Mouse (Mus musculus) cerebellum, adult 2 months (tissue): ENCODE results near the gene Olfr1225. TPM values are rescaled to one million over a fixed set of nuclear protein-coding genes. Genes with fewer than 3 reads are reported as not detected.
"Not testable (repeated sequence)": the region's sequence is repeated elsewhere in the genome, so short reads cannot be mapped to it uniquely, and the experiment has no call there.

Experiments used
- DNase-seq, 2 experiments: peaks; one replicate each; pipeline ENCODE4 v3.0.0; 2021
- H3K27ac ChIP-seq: fragments of 200-500 bp; 2 replicates; pipeline ENCODE4 v1.5.1; 2012; ENCODE audit warnings: low read length, control low read depth, inconsistent platforms; ENCODE audit not compliant: insufficient read depth
- H3K27me3 ChIP-seq: fragments of 200-500 bp; 2 replicates; pipeline ENCODE4 v1.6.1; 2012; ENCODE audit warnings: inconsistent platforms, mild to moderate bottlenecking, low read length, moderate library complexity; ENCODE audit not compliant: control insufficient read depth, insufficient read depth
- H3K4me1 ChIP-seq: fragments of 200-500 bp; 2 replicates; pipeline ENCODE4 v1.6.1; 2011; ENCODE audit warnings: low read length; ENCODE audit not compliant: control insufficient read depth, insufficient read depth
- H3K4me3 ChIP-seq: fragments of 200-500 bp; replicated peaks from 2 replicates; pipeline ENCODE3; 2011; ENCODE audit warnings: mild to moderate bottlenecking, low read depth, low read length, control low read depth; ENCODE audit not compliant: insufficient read depth
- CTCF ChIP-seq: fragments of 200-500 bp; IDR thresholded peaks from 2 replicates; pipeline ENCODE4 v1.5.1; 2011; ENCODE audit warnings: low read depth, mild to moderate bottlenecking, control low read depth, low read length, moderate library complexity, borderline replicate concordance; ENCODE audit not compliant: insufficient read depth
- POLR2A ChIP-seq: fragments of 200-500 bp; IDR thresholded peaks from 2 replicates; pipeline ENCODE4 v1.6.1; 2011; ENCODE audit warnings: low read length, control low read depth, borderline replicate concordance; ENCODE audit not compliant: insufficient read depth
- WGBS: fragments of 180-500 bp; shearing (Covaris S2); methylation state at CpG from one replicate; pipeline ENCODE4 v1.1.7; 2018; 5-methylcytosine and 5-hydroxymethylcytosine counted together
- polyA plus RNA-seq: library from polyadenylated mRNA; depleted of rRNA; stranded (reverse); fragments of >200 nt; gene quantifications from 2 replicates; pipeline ENCODE4 v1.2.3, GENCODE M21; 2012; rRNA removed

The Olfr1225 gene
- not detected in 2 replicates for polyA plus RNA-seq

- no peak for DNase-seq
- TF ChIP-seq POLR2A, result no peak
- TF ChIP-seq CTCF, result no peak
- Histone ChIP-seq H3K27me3 (no peaks in the 10 kb centered on the region), H3K4me3 (no peak within 1 kb of the TSS), H3K4me1 (no peaks in the 10 kb centered on the region), H3K27ac (no peak within 1 kb of the TSS)
- 84% methylated on average over 1 of the region's 1 CpGs for WGBS
These were observed at the start of gene Olfr1225 for GRCm38 (mm10) chr2:89174569-89174968. TSS of gene Olfr1225 (minus strand) at chr2:89174669.

GRCm38 (mm10) chr2:89199948-89200347 is 25.5 kb upstream of the Olfr1225 start, which contains the start of gene Olfr1226:
TSS of gene Olfr1226 (minus strand) at chr2:89200048.
- no peak for DNase-seq
- H3K27ac ChIP-seq, result no peak within 1 kb of the TSS
- 49% methylated on average over 2 of the region's 2 CpGs for WGBS

GRCm38 (mm10) chr2:89196325-89196982 is 22.0 kb upstream of the Olfr1225 start:
- WGBS, result 92% methylated on average over 3 of the region's 3 CpGs
- no peaks in the 10 kb centered on the region for H3K4me1 ChIP-seq
- no peak for TF ChIP-seq CTCF
- no peak for TF ChIP-seq POLR2A
- H3K27me3 ChIP-seq, result no peaks in the 10 kb centered on the region
- no peak overlapping the region for H3K4me3 ChIP-seq
- no peak overlapping the region for H3K27ac ChIP-seq
- DNase-seq, result no peak

More at GRCm38 (mm10) chr2:89199948-89200347, 25.5 kb upstream of the Olfr1225 start, which contains the start of gene Olfr1226:
- TF ChIP-seq POLR2A (no peak), CTCF (no peak)
- H3K4me3 ChIP-seq, result no peak within 1 kb of the TSS
- no peaks in the 10 kb centered on the region for H3K4me1 ChIP-seq
- H3K27me3 ChIP-seq, result no peaks in the 10 kb centered on the region

GRCm38 (mm10) chr2:89164711-89165110 is 9.8 kb downstream of the Olfr1225 start:
- H3K27ac ChIP-seq, H3K27me3 ChIP-seq, H3K4me1 ChIP-seq, DNase-seq, H3K4me3 ChIP-seq: not testable (repeated sequence)
- WGBS, result 89% methylated on average over 4 of the region's 4 CpGs

GRCm38 (mm10) chr2:89163991-89164390 is 10.5 kb downstream of the Olfr1225 start, which contains the start of gene Olfr1224-ps1:
TSS of gene Olfr1224-ps1 (minus strand) at chr2:89164091.
- H3K27ac ChIP-seq, H3K4me3 ChIP-seq, H3K27me3 ChIP-seq, DNase-seq, H3K4me1 ChIP-seq: not testable (repeated sequence)
- WGBS, result 91% methylated on average over 8 of the region's 8 CpGs

- H3K4me1 ChIP-seq, result no peaks in the 10 kb centered on the region
- no peak for TF ChIP-seq POLR2A
- no peak for TF ChIP-seq CTCF
- H3K4me3 ChIP-seq, result no peak within 1 kb of the TSS
- DNase-seq, result no peak
- WGBS, result 56% methylated on average over 1 of the region's 1 CpGs
- H3K27ac ChIP-seq, result no peak within 1 kb of the TSS
- no peaks in the 10 kb centered on the region for H3K27me3 ChIP-seq
These were observed 23.0 kb downstream of the Olfr1225 start, which contains the start of gene Olfr1223 for GRCm38 (mm10) chr2:89151460-89151859. TSS of gene Olfr1223 (minus strand) at chr2:89151560.

GRCm38 (mm10) chr2:89132954-89133353 is 41.5 kb downstream of the Olfr1225 start, which contains the start of gene Olfr1222:
TSS of gene Olfr1222 (minus strand) at chr2:89133054.
- Histone ChIP-seq H3K4me1 (no peaks in the 10 kb centered on the region), H3K27ac (no peak within 1 kb of the TSS), H3K4me3 (no peak within 1 kb of the TSS), H3K27me3 (no peaks in the 10 kb centered on the region)
- WGBS, result 81% methylated on average over 3 of the region's 3 CpGs
- TF ChIP-seq CTCF (no peak), POLR2A (no peak)
- DNase-seq, result no peak

Other genes starting within 250 kb of the Olfr1225 start
- gene Olfr1211, start 236.6 kb downstream of the Olfr1225 start, polyA plus RNA-seq, result not detected in 2 replicates
- not detected in 2 replicates for gene Olfr1212, start 220.7 kb downstream of the Olfr1225 start, polyA plus RNA-seq
- gene Gm13762, start 194.4 kb downstream of the Olfr1225 start, polyA plus RNA-seq, result not detected in 2 replicates
- not detected in 2 replicates for gene Olfr1214, start 182.0 kb downstream of the Olfr1225 start, polyA plus RNA-seq
- gene Olfr1215, start 167.7 kb downstream of the Olfr1225 start, polyA plus RNA-seq, result not detected in 2 replicates
- not detected in 2 replicates for gene Olfr1216, start 156.3 kb downstream of the Olfr1225 start, polyA plus RNA-seq
- not detected in 2 replicates for gene Olfr1217, start 142.6 kb downstream of the Olfr1225 start, polyA plus RNA-seq
- not detected in 2 replicates for gene Olfr1218, start 113.5 kb downstream of the Olfr1225 start, polyA plus RNA-seq
- gene Olfr1219, start 91.2 kb downstream of the Olfr1225 start, polyA plus RNA-seq, result not detected in 2 replicates
- not detected in 2 replicates for gene Olfr1220, start 67.8 kb downstream of the Olfr1225 start, polyA plus RNA-seq
- not detected in 2 replicates for gene Olfr1221, start 57.4 kb downstream of the Olfr1225 start, polyA plus RNA-seq
- gene Olfr1222, start 41.6 kb downstream of the Olfr1225 start, polyA plus RNA-seq, result not detected in 2 replicates
- not detected in 2 replicates for gene Olfr1223, start 23.1 kb downstream of the Olfr1225 start, polyA plus RNA-seq
- gene Olfr1224-ps1, start 10.6 kb downstream of the Olfr1225 start, polyA plus RNA-seq, result not detected in 2 replicates
- not detected in 2 replicates for gene Olfr1226, start 25.4 kb upstream of the Olfr1225 start, polyA plus RNA-seq
- not detected in 2 replicates for gene Olfr1228, start 79.4 kb upstream of the Olfr1225 start, polyA plus RNA-seq
- not detected in 2 replicates for gene Olfr1229, start 113.3 kb upstream of the Olfr1225 start, polyA plus RNA-seq
- not detected in 2 replicates for gene Olfr1230, start 122.6 kb upstream of the Olfr1225 start, polyA plus RNA-seq
- gene Olfr1231, start 132.4 kb upstream of the Olfr1225 start, polyA plus RNA-seq, result not detected in 2 replicates
- gene Olfr1232, start 155.0 kb upstream of the Olfr1225 start, polyA plus RNA-seq, result not detected in 2 replicates
- gene Olfr1233, start 167.7 kb upstream of the Olfr1225 start, polyA plus RNA-seq, result not detected in 2 replicates
- gene Olfr1234, start 190.2 kb upstream of the Olfr1225 start, polyA plus RNA-seq, result not detected in 2 replicates
- not detected in 2 replicates for gene Olfr1238, start 235.0 kb upstream of the Olfr1225 start, polyA plus RNA-seq
- gene Olfr1239, start 245.7 kb upstream of the Olfr1225 start, polyA plus RNA-seq, result not detected in 2 replicates